Mouse (Mus musculus): Measurements from ENCODE around the gene Fgf4. TPM values are rescaled to one million over a fixed set of nuclear protein-coding genes. Genes with fewer than 3 reads are reported as not detected.

Fgf4 gene
- total and polyA plus RNA-seq, 3 experiments, result not detected

- Histone ChIP-seq H3K79me2 (ENCODE audit: control insufficient read depth, insufficient read depth, low read length, poor library complexity) (no peaks in the 10 kb centered on the region), H3K9ac (ENCODE audit: control insufficient read depth, low read depth, low read length, poor library complexity, severe bottlenecking) (no peak overlapping the region), H3K27ac (ENCODE audit: control insufficient read depth, low read depth, low read length) (no peak overlapping the region), H3K4me1 (ENCODE audit: control insufficient read depth in 1 of 2, insufficient read depth in 2 of 2, low read length in 2 of 2) (peaks cover 0 to 8% of the 10 kb centered on the region in 2 experiments; a peak in 2 of 4 replicates), H3K9me3 (replicated peaks; ENCODE audit: insufficient read depth, low read length) (no peaks in the 10 kb centered on the region), H3K27me3 (ENCODE audit: control insufficient read depth in 1 of 2, insufficient read depth in 2 of 2, low read length in 2 of 2) (no peaks in the 10 kb centered on the region), H3K36me3 (ENCODE audit: control insufficient read depth in 1 of 2, insufficient read depth in 2 of 2, low read length in 2 of 2) (no peaks in the 10 kb centered on the region), H3K4me3 (ENCODE audit: control insufficient read depth in 1 of 2, insufficient read depth in 1 of 2, low read depth in 2 of 2, low read length in 2 of 2) (no peak overlapping the region)
- peak; percentile 10 for DNase-seq (ENCODE audit: low read depth, low spot score)
- TF ChIP-seq UBTF (IDR thresholded peaks at IDR 0.05; ENCODE audit: borderline replicate concordance, insufficient read depth, low read depth, low read length) (no peak), ETS1 (IDR thresholded peaks at IDR 0.05; ENCODE audit: low read depth, low read length) (no peak), TCF12 (IDR thresholded peaks at IDR 0.05; ENCODE audit: low read depth, low read length) (peak; percentile 50; the same call in 1 of the 2 replicates), EP300 (IDR thresholded peaks at IDR 0.05; ENCODE audit: low read depth in 1 of 2, low read length in 2 of 2) (0 out of 4 replicates have a peak, but pooled peaks of 1 of the 2 experiments have one; percentile 32)
Measured at GRCm38 (mm10) chr7:144807976-144808577, 39.1 kb upstream of the Fgf4 start.

- DNase-seq (ENCODE audit: low read depth, low spot score), result no peak
- Histone ChIP-seq H3K27me3 (ENCODE audit: control insufficient read depth in 1 of 2, insufficient read depth in 2 of 2, low read length in 2 of 2) (no peaks in the 10 kb centered on the region), H3K79me2 (ENCODE audit: control insufficient read depth, insufficient read depth, low read length, poor library complexity) (no peaks in the 10 kb centered on the region), H3K9ac (ENCODE audit: control insufficient read depth, low read depth, low read length, poor library complexity, severe bottlenecking) (no peak overlapping the region), H3K9me3 (replicated peaks; ENCODE audit: insufficient read depth, low read length) (no peaks in the 10 kb centered on the region), H3K36me3 (ENCODE audit: control insufficient read depth in 1 of 2, insufficient read depth in 2 of 2, low read length in 2 of 2) (no peaks in the 10 kb centered on the region), H3K4me1 (ENCODE audit: control insufficient read depth in 1 of 2, insufficient read depth in 2 of 2, low read length in 2 of 2) (peaks cover 0 to 8% of the 10 kb centered on the region in 2 experiments; a peak in 2 of 4 replicates), H3K4me3 (ENCODE audit: control insufficient read depth in 1 of 2, insufficient read depth in 1 of 2, low read depth in 2 of 2, low read length in 2 of 2) (no peak overlapping the region), H3K27ac (ENCODE audit: control insufficient read depth, low read depth, low read length) (no peak overlapping the region)
- TF ChIP-seq ELF1 (IDR thresholded peaks at IDR 0.05; ENCODE audit: low read depth, low read length) (no peak), ZMIZ1 (IDR thresholded peaks at IDR 0.05; ENCODE audit: low read depth, low read length) (no peak), CHD1 (IDR thresholded peaks at IDR 0.05; ENCODE audit: low read depth, low read length) (no peak), TAL1 (IDR thresholded peaks at IDR 0.05; ENCODE audit: low read length) (no peak), HCFC1 (IDR thresholded peaks at IDR 0.05; ENCODE audit: low read depth, low read length) (no peak), RAD21 (IDR thresholded peaks at IDR 0.05; ENCODE audit: low read depth, low read length) (no peak), JUND (IDR thresholded peaks at IDR 0.05; ENCODE audit: low read depth, low read length) (no peak), NRF1 (IDR thresholded peaks at IDR 0.05; ENCODE audit: insufficient read depth, low read depth, low read length, poor library complexity, severe bottlenecking) (no peak), USF1 (IDR thresholded peaks at IDR 0.05; ENCODE audit: low read depth, low read length) (no peak), MYC (IDR thresholded peaks at IDR 0.05; ENCODE audit: low read depth, low read length) (no peak)
Measured at GRCm38 (mm10) chr7:144811521-144811920, 35.6 kb upstream of the Fgf4 start.
